Mouse (Mus musculus): ENCODE data around the gene Gm38655. TPM values are rescaled to one million over a fixed set of nuclear protein-coding genes. Genes with fewer than 3 reads are reported as not detected.

The Gm38655 gene
- polyA plus RNA-seq, 1 experiment from 2014 or later: not detected

GRCm38 (mm10) chr17:25210006-25210405, 34.7 kb upstream of the Gm38655 start:
- WGBS: 94% methylated on average over 4 of the region's 4 CpGs
- Histone ChIP-seq H3K9me3 (replicated peaks) (no peaks in the 10 kb centered on the region), H3K36me3 (peaks cover 96% of the 10 kb centered on the region), H3K4me1 (no peaks in the 10 kb centered on the region), H3K27me3 (ENCODE audit: low read depth, poor library complexity, severe bottlenecking) (no peaks in the 10 kb centered on the region), H3K27ac (replicated peaks) (no peak overlapping the region), H3K4me3 (no peak overlapping the region)
- DNase-seq (ENCODE audit: low spot score): no peak

DNA sequence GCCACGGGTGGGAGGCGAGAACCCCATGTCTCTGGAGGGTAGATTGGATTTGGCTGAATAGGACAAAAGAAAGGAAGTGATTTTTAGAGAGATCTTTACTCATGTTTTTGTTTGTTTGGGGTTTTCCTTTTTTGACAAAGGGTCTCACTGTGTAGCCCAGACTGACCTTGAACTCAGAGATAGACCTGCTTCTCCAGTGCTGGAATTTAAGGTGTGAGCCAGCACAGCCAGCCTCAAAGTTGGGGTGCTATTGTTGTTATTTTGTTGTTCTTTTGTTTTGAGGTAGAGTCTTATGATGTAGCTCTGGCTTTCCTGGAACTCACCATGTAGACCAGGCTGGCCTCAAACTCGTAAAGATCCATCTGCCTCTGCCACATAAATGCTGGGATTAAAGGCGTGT, 27.1 kb upstream of the Gm38655 start:
- Histone ChIP-seq H3K36me3 (peaks cover 85% of the 10 kb centered on the region), H3K9me3 (replicated peaks) (no peaks in the 10 kb centered on the region), H3K4me1 (no peaks in the 10 kb centered on the region), H3K27me3 (ENCODE audit: low read depth, poor library complexity, severe bottlenecking) (no peaks in the 10 kb centered on the region), H3K4me3 (no peak overlapping the region), H3K27ac (replicated peaks) (no peak overlapping the region)
- 96% methylated on average over 4 of the region's 4 CpGs for WGBS
- DNase-seq (ENCODE audit: low spot score): no peak

GRCm38 (mm10) chr17:25189091-25189490, 13.8 kb upstream of the Gm38655 start:
- H3K4me1 ChIP-seq: peaks cover 44% of the 10 kb centered on the region
- H3K4me3 ChIP-seq: peak overlapping the region; percentile 99
- no peaks in the 10 kb centered on the region for H3K9me3 ChIP-seq (replicated peaks)
- H3K27me3 ChIP-seq (ENCODE audit: low read depth, poor library complexity, severe bottlenecking): no peaks in the 10 kb centered on the region
- WGBS: 5% methylated on average over 16 of the region's 16 CpGs
- H3K36me3 ChIP-seq: peaks cover 22% of the 10 kb centered on the region; the same call in 1 of the 2 replicates
- peak; percentile 13 for DNase-seq (ENCODE audit: low spot score)
- peak overlapping the region; percentile 91 for H3K27ac ChIP-seq (replicated peaks)

GRCm38 (mm10) chr17:25188150-25189031, 13.1 kb upstream of the Gm38655 start, which contains the start of gene Unkl:
TSS of gene Unkl (plus strand) at chr17:25188397.
- peak; percentile 79 for DNase-seq (ENCODE audit: low spot score)
- Histone ChIP-seq H3K4me3 (peak within 1 kb of the TSS; percentile 99), H3K36me3 (peaks cover 21% of the 10 kb centered on the region; the same call in 1 of the 2 replicates), H3K9me3 (replicated peaks) (no peaks in the 10 kb centered on the region), H3K4me1 (peaks cover 50% of the 10 kb centered on the region), H3K27me3 (ENCODE audit: low read depth, poor library complexity, severe bottlenecking) (no peaks in the 10 kb centered on the region), H3K27ac (replicated peaks) (peak within 1 kb of the TSS; percentile 91)
- WGBS: under 1% methylated on average over 104 of the region's 104 CpGs

GRCm38 (mm10) chr17:25187784-25188149, 12.5 kb upstream of the Gm38655 start:
- H3K4me1 ChIP-seq: peaks cover 52% of the 10 kb centered on the region
- WGBS: 6% methylated on average over 11 of the region's 11 CpGs
- H3K27me3 ChIP-seq (ENCODE audit: low read depth, poor library complexity, severe bottlenecking): no peaks in the 10 kb centered on the region
- DNase-seq (ENCODE audit: low spot score): no peak
- H3K9me3 ChIP-seq (replicated peaks): no peaks in the 10 kb centered on the region
- peak overlapping the region; percentile 99 for H3K4me3 ChIP-seq
- H3K36me3 ChIP-seq: peaks cover 19% of the 10 kb centered on the region; the same call in 1 of the 2 replicates
- H3K27ac ChIP-seq (replicated peaks): peak overlapping the region; percentile 91

DNA sequence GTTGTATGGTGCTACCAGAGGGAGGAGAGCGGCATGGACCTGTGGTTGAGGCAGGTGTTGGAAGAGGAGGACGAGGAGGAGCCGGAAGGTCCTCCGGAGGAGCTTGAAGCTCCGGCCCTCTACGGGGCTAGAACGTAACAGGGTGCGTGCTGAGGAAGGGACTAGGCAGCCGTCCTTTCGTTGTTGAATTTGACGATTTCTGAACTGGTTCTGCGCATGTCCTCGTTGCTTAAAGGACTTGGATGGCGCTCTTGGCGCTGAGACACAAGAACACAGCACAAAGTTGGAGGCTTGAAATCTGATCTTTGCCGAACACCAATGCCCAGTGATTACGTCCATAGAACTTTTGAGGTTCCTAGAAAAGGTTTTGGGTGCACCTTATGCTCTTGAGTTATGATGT, 9.7 kb upstream of the Gm38655 start:
- peak overlapping the region; percentile 91 for H3K27ac ChIP-seq (replicated peaks)
- no peak for DNase-seq (ENCODE audit: low spot score)
- H3K9me3 ChIP-seq (replicated peaks): no peaks in the 10 kb centered on the region
- 0 out of 2 replicates have a peak, but pooled peaks cover 7% of the 10 kb centered on the region for H3K36me3 ChIP-seq
- 0 out of 2 replicates have a peak, but pooled peaks cover 8% of the 10 kb centered on the region for H3K27me3 ChIP-seq (ENCODE audit: low read depth, poor library complexity, severe bottlenecking)
- peaks cover 52% of the 10 kb centered on the region for H3K4me1 ChIP-seq
- peak overlapping the region; percentile 99 for H3K4me3 ChIP-seq
- WGBS: 10% methylated on average over 17 of the region's 17 CpGs

- Histone ChIP-seq H3K4me3 (peak within 1 kb of the TSS; percentile 99), H3K4me1 (peaks cover 44% of the 10 kb centered on the region), H3K27ac (replicated peaks) (peak within 1 kb of the TSS; percentile 91), H3K27me3 (ENCODE audit: low read depth, poor library complexity, severe bottlenecking) (0 out of 2 replicates have a peak, but pooled peaks cover 8% of the 10 kb centered on the region), H3K9me3 (replicated peaks) (no peaks in the 10 kb centered on the region), H3K36me3 (0 out of 2 replicates have a peak, but pooled peaks cover 7% of the 10 kb centered on the region)
- DNase-seq (ENCODE audit: low spot score): peak; percentile 98
- WGBS: under 1% methylated on average over 50 of the region's 50 CpGs
Measured at GRCm38 (mm10) chr17:25184129-25184691, 8.9 kb upstream of the Gm38655 start, which contains the start of gene BC003965. TSS of gene BC003965 (plus strand) at chr17:25184554.

- Histone ChIP-seq H3K4me1 (peaks cover 38% of the 10 kb centered on the region), H3K36me3 (0 out of 2 replicates have a peak, but pooled peaks cover 7% of the 10 kb centered on the region), H3K27ac (replicated peaks) (peak overlapping the region; percentile 91; the same call in 1 of the 2 replicates), H3K27me3 (ENCODE audit: low read depth, poor library complexity, severe bottlenecking) (0 out of 2 replicates have a peak, but pooled peaks cover 8% of the 10 kb centered on the region), H3K9me3 (replicated peaks) (no peaks in the 10 kb centered on the region), H3K4me3 (peak overlapping the region; percentile 99)
- no peak for DNase-seq (ENCODE audit: low spot score)
Measured at GRCm38 (mm10) chr17:25183232-25183631, 8.0 kb upstream of the Gm38655 start.

DNA sequence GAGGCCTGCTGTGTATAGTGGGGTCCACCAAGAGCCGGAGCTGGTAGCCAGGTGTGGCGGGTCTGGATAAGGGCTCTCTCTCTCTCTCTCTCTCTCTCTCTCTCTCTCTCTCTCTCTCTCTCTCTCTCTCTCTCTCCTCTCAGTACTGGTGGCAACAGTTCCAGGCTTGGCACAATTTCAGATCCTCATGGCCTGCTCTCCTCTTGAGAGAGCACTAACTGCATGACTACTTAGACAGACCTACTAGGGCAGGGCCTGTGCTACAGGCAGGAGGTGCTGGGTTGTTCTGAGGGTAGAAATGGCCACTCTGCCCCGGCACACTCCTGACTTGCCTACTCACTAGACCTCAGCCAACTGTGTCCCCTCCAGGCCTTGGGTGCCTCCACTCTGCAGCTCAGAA, 2.7 kb downstream of the Gm38655 start:
- WGBS: 88% methylated on average over 3 of the region's 3 CpGs
- Histone ChIP-seq H3K4me3 (no peak overlapping the region), H3K36me3 (no peaks in the 10 kb centered on the region), H3K4me1 (peaks cover 7% of the 10 kb centered on the region; the same call in 1 of the 2 replicates), H3K27me3 (ENCODE audit: low read depth, poor library complexity, severe bottlenecking) (no peaks in the 10 kb centered on the region), H3K27ac (replicated peaks) (no peak overlapping the region), H3K9me3 (replicated peaks) (no peaks in the 10 kb centered on the region)
- no peak for DNase-seq (ENCODE audit: low spot score)

- 88% methylated on average over 2 of the region's 2 CpGs for WGBS
- Histone ChIP-seq H3K9me3 (replicated peaks) (no peaks in the 10 kb centered on the region), H3K4me1 (no peaks in the 10 kb centered on the region), H3K4me3 (no peak overlapping the region), H3K27ac (replicated peaks) (no peak overlapping the region), H3K36me3 (no peaks in the 10 kb centered on the region), H3K27me3 (ENCODE audit: low read depth, poor library complexity, severe bottlenecking) (no peaks in the 10 kb centered on the region)
- no peak for DNase-seq (ENCODE audit: low spot score)
Measured at GRCm38 (mm10) chr17:25169706-25170105, 5.6 kb downstream of the Gm38655 start.

GRCm38 (mm10) chr17:25165970-25166671, 9.2 kb downstream of the Gm38655 start:
- DNase-seq (ENCODE audit: low spot score): no peak
- Histone ChIP-seq H3K4me3 (no peak overlapping the region), H3K4me1 (no peaks in the 10 kb centered on the region), H3K36me3 (peaks cover 6% of the 10 kb centered on the region), H3K27ac (replicated peaks) (no peak overlapping the region), H3K9me3 (replicated peaks) (no peaks in the 10 kb centered on the region), H3K27me3 (ENCODE audit: low read depth, poor library complexity, severe bottlenecking) (no peaks in the 10 kb centered on the region)
- 80% methylated on average over 6 of the region's 6 CpGs for WGBS

DNA sequence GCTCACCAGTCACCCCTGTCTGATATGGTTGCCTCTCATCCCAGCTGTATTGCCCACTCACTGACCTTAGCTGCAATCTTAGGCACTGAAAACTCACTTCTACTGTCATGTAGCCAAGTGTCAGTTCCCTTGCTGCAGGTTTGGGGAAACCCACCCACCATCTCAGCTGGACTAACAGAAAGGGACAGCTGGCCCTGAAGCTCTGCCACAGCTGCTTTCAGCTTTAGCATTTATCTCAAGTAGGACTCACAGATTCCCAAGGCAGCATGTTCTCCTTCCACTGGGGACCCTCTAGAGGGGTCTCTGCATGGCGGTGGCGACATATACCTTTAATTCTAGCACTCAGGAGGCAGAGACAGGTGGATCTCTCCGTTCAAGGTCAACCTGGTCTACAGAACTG, 10.5 kb downstream of the Gm38655 start:
- Histone ChIP-seq H3K9me3 (replicated peaks) (no peaks in the 10 kb centered on the region), H3K27ac (replicated peaks) (no peak overlapping the region; the same call in 1 of the 2 replicates), H3K27me3 (ENCODE audit: low read depth, poor library complexity, severe bottlenecking) (no peaks in the 10 kb centered on the region), H3K4me3 (no peak overlapping the region), H3K36me3 (peaks cover 19% of the 10 kb centered on the region), H3K4me1 (no peaks in the 10 kb centered on the region)
- 91% methylated on average over 3 of the region's 3 CpGs for WGBS
- DNase-seq (ENCODE audit: low spot score): no peak

Measured in midbrain, embryonic 10.5 days (tissue).